Mouse (Mus musculus) neural tube, embryonic 14.5 days (tissue): ENCODE measurements around the gene Ly6g6e. TPM values are rescaled to one million over a fixed set of nuclear protein-coding genes. Genes with fewer than 3 reads are reported as not detected.
A peak's percentile ranks its signal among the peaks of the same experiment; 100 is the strongest.

Source experiments
- ATAC-seq: fragments of 200-750 bp; cut with Nextera tagmentation; 2 replicates; pipeline ENCODE4 v1.8.0; 2017; ENCODE audit warnings: low read depth, mild to moderate bottlenecking, moderate TSS enrichment, moderate library complexity
- H3K27ac ChIP-seq: fragments of 300-500 bp; sonication (generic); 2 replicates; pipeline ENCODE4 v1.5.1; 2014; ENCODE audit warnings: low read depth, mild to moderate bottlenecking, control low read depth, low read length, moderate library complexity, mixed read lengths
- H3K27me3 ChIP-seq: fragments of 300-500 bp; sonication (generic); 2 replicates; pipeline ENCODE4 v1.6.1; 2014; ENCODE audit warnings: low read length; ENCODE audit not compliant: control insufficient read depth, insufficient read depth
- H3K36me3 ChIP-seq: fragments of 300-500 bp; sonication (generic); 2 replicates; pipeline ENCODE4 v1.6.1; 2014; ENCODE audit warnings: low read length, mixed read lengths; ENCODE audit not compliant: control insufficient read depth, insufficient read depth
- H3K4me1 ChIP-seq: fragments of 300-500 bp; sonication (generic); 2 replicates; pipeline ENCODE4 v1.6.1; 2014; ENCODE audit warnings: low read length; ENCODE audit not compliant: control insufficient read depth, insufficient read depth
- H3K4me2 ChIP-seq: fragments of 300-500 bp; sonication (generic); 2 replicates; pipeline ENCODE4 v1.6.1; 2014; ENCODE audit warnings: mild to moderate bottlenecking, low read depth, low read length, control low read depth
- H3K4me3 ChIP-seq: fragments of 300-500 bp; sonication (generic); 2 replicates; pipeline ENCODE4 v1.5.1; 2014; ENCODE audit warnings: low read depth, low read length, control low read depth, mixed read lengths
- H3K9ac ChIP-seq: fragments of 300-500 bp; sonication (generic); replicated peaks from 2 replicates; pipeline ENCODE4 v1.6.1; 2014; ENCODE audit warnings: low read depth, mild to moderate bottlenecking, control low read depth, low read length, mixed read lengths
- H3K9me3 ChIP-seq: fragments of 300-500 bp; sonication (generic); 2 replicates; pipeline ENCODE4 v1.6.1; 2016; ENCODE audit warnings: low read length; ENCODE audit not compliant: control insufficient read depth
- WGBS: fragments of 180-500 bp; shearing (Covaris S2); extraction: QIAGEN DNeasy Blood & Tissue Kit; methylation state at CpG from one replicate; pipeline ENCODE4 v1.1.7; 2014; 5-methylcytosine and 5-hydroxymethylcytosine counted together
- polyA plus RNA-seq: library from polyadenylated mRNA; unstranded; fragments of >200 nt; fragmentation: Nextera tagmentation; extraction: Ambion mirVana; gene quantifications from 2 replicates; pipeline ENCODE4 v1.2.1, GENCODE M21; 2014

Ly6g6e gene
- polyA plus RNA-seq, 1 experiment from 2014 or later, result 0.66 TPM

DNA sequence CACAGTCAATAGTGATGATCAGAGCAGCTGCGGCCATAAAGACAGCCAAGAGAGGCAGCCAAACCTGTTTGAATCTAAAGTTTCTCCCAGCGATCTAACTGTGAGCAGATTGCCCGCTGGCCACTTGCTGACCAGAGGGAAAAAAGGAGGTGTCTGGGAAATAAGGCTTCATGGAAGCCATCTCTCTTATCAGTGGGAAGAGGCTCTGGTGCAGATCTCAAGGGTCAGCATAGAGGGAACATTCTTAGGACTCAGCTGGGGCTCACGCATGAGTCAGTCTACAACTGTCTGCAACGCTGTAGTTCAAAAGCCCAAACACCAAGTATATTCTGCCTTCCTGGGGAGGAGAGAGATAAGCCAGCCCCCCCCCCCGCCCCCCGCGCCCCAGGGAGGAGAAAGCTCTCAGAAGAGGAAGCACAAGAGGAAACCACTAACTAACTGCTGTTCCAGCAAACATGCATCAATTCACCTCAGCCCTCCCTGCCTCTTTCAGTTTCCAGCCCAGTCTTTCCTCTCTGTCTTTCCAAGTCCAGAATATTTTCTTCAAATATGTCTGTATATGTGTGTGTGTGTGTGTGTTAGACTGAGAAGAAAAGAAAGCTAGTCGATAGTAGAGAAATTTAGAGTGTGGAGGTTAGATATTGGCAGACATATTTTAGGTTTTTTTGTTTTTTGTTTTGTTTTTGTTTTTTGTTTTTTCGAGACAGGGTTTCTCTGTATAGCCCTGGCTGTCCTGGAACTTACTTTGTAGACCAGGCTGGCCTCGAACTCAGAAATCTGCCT is 28.4 kb upstream of the Ly6g6e start:
- WGBS, result 36% methylated on average over 11 of the region's 11 CpGs
- no peaks in the 10 kb centered on the region for H3K9me3 ChIP-seq
- ATAC-seq, result no peak
- no peak overlapping the region for H3K4me3 ChIP-seq
- H3K9ac ChIP-seq, result no peak overlapping the region
- no peaks in the 10 kb centered on the region for H3K36me3 ChIP-seq
- H3K4me1 ChIP-seq, result peaks cover 5% of the 10 kb centered on the region; the same call in 1 of the 2 replicates
- H3K27me3 ChIP-seq, result no peaks in the 10 kb centered on the region
- no peak overlapping the region for H3K4me2 ChIP-seq
- H3K27ac ChIP-seq, result peak overlapping the region; percentile 12; the same call in 1 of the 2 replicates

DNA sequence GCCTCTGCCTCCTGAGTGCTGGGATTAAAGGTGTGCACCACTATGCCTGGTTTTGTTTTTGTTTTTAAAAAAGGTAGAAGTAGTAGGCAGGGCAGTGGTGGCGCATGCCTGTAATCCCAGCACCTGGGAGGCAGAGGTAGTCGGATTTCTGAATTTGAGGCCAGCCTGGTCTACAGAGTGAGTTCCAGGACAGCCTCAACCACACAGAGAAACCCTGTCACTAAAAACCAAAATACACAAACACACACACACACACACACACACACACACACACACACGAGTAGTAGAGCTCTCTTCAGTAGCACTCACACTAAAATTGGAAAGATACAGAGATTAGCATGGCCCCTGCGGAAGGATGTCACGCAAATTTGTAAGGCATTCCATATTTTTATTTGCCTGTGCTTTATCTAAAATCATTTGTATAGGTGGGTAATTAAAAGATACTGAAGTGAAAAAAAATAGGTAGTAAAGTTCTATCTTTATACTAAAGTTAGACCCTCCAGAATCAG is 27.7 kb upstream of the Ly6g6e start:
- Histone ChIP-seq H3K4me2 (no peak overlapping the region), H3K27ac (no peak overlapping the region), H3K4me3 (no peak overlapping the region), H3K9me3 (no peaks in the 10 kb centered on the region), H3K4me1 (peaks cover 5% of the 10 kb centered on the region; the same call in 1 of the 2 replicates), H3K9ac (no peak overlapping the region), H3K36me3 (no peaks in the 10 kb centered on the region), H3K27me3 (no peaks in the 10 kb centered on the region)
- 86% methylated on average over 5 of the region's 5 CpGs for WGBS
- no peak for ATAC-seq

DNA sequence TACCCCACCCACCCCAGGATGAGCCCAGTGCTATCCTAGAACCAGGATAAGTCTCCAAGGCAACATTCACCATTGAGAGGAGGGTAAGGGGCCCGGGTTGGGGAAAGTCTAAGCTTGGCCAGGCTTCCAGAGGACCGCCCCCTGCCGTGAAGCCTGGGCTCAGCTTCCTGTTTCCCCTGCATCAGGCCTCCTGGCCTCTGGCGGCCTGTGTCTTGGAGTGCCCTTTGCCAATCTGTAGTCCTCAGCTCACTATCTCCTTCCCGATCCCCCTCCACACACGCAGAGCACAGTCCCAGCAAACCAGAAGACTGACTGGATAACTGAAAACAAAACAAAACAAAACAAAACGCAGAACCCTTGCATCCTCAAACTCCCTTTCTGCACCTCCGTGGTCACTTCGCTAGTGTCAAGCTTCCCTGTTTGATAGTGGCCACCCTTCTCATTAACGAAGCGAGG is 27.1 kb upstream of the Ly6g6e start, which contains the start of gene Clic1:
Gene Clic1 (plus strand): TSS at position 406 of the 456 bp plus-strand sequence.
- ATAC-seq, result no peak
- Histone ChIP-seq H3K36me3 (no peaks in the 10 kb centered on the region), H3K4me2 (peak within 1 kb of the TSS; percentile 38), H3K27ac (peak within 1 kb of the TSS; percentile 49), H3K9ac (peak within 1 kb of the TSS; percentile 46), H3K9me3 (no peaks in the 10 kb centered on the region), H3K4me1 (peaks cover 5% of the 10 kb centered on the region; the same call in 1 of the 2 replicates), H3K4me3 (peak within 1 kb of the TSS; percentile 35), H3K27me3 (no peaks in the 10 kb centered on the region)
- whole genome bisulfite sequencing, result 4% methylated on average over 11 of the region's 11 CpGs

DNA sequence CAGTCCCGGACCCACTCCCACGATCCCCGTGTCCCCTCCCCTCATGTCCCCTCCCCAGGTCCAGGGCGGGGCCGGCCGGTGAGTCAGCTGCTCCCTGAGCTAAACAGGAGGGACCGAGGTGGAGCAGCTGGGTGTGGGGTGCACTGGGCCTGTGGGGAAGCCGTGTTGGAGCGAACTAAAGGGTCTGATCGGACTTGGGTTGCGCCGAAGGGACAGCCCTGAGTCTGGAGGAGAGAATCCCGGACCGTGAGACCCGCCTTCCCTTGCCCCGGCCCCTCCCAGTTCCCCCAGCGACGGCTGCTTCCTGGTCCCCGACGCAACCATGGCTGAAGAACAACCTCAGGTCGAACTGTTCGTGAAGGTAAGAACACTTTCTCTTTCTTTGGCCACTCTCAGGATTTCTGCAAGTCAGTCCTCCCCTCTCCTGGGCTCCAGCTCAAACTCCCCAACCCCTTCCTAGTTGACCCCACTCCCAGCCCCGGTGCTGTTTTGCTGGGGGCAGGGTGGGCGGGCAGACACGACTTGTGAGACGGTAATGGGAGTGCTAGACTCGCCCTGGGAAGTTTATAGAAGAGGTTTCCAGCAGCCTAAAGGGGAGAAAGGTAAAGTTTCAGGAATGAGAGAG is 26.5 kb upstream of the Ly6g6e start:
- Histone ChIP-seq H3K4me2 (peak overlapping the region; percentile 38), H3K27me3 (no peaks in the 10 kb centered on the region), H3K27ac (peak overlapping the region; percentile 49), H3K9me3 (no peaks in the 10 kb centered on the region), H3K4me3 (peak overlapping the region; percentile 35), H3K4me1 (peaks cover 5% of the 10 kb centered on the region; the same call in 1 of the 2 replicates), H3K9ac (peak overlapping the region; percentile 46), H3K36me3 (no peaks in the 10 kb centered on the region)
- no peak for ATAC-seq
- WGBS, result 0% methylated on average over 24 of the region's 27 CpGs

DNA sequence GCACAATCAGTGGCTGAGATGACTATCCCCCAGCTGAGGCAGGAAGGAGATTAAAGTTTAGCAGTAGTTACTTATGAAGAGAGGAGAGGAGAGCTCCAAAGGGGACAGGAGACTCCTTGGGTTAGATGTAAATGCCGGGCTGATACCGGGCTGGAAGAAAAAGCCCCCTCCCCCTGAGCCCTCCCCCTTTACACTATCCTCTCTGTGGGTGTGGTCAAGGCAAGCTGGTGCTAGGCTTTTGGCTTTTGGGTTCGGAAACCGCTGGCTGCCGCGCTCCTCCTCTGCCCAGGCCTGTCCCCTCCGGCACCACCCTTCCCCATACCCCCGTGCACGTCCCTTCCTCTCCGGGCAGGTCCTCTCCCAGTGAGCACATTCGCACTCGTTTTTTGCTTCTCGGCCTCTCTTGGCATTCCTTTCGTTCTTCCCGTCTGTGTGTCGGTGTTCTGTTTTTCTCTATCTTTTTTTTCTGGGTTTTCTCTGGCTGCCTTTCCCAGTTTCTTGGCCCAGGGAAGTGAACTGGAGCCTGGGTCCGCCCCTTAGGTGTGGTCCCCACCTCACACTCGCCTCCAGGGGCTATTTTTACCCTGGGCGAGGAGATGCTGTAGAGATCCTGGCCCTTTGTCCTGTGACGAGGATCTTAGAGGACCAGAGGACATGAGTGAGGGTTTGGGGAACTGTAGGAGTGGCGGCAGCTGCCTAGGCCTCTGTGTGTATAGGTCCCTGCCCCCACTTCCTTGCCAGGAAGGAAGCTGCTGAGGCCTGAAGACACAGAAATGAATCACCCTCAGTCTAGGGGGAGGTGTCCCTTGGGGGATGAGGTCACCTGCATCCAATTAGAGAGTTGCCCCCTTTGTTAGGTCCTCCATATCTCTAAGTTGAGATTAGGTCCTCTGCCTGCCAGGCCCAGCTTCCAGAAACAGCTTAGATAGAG is 25.3 kb upstream of the Ly6g6e start:
- H3K4me3 ChIP-seq, result peak overlapping the region; percentile 31
- H3K27ac ChIP-seq, result peak overlapping the region; percentile 82
- H3K9me3 ChIP-seq, result no peaks in the 10 kb centered on the region
- peak overlapping the region; percentile 38 for H3K4me2 ChIP-seq
- peak; percentile 57 for ATAC-seq
- H3K4me1 ChIP-seq, result peaks cover 5% of the 10 kb centered on the region; the same call in 1 of the 2 replicates
- 4% methylated on average over 19 of the region's 21 CpGs for WGBS
- H3K36me3 ChIP-seq, result no peaks in the 10 kb centered on the region
- H3K27me3 ChIP-seq, result no peaks in the 10 kb centered on the region
- peak overlapping the region; percentile 54 for H3K9ac ChIP-seq

DNA sequence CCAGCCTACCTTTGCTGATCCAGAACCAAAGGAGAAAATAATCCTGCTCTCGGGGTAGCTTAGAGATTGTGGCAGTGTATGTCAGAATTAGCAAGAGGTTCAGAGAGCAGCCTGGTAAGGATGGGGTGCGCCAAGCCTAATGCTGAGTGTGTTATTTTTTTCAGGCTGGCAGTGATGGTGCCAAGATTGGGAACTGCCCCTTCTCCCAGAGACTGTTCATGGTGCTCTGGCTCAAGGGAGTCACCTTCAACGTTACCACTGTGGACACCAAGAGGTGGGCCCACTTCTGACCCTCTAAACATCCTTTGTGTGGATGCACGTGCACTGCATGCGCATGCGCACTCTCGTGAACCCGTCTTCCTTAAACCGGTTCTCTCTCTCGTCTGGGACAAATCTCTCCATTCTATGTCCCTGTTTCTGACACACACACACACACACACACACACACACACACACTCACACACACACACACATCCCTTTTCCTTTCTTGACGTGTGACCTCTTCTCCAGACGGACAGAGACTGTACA is 24.4 kb upstream of the Ly6g6e start:
- WGBS, result 78% methylated on average over 12 of the region's 12 CpGs
- Histone ChIP-seq H3K27ac (peak overlapping the region; percentile 82), H3K9ac (0 out of 2 replicates have a peak overlapping the region, but pooled peaks have one; percentile 4), H3K36me3 (no peaks in the 10 kb centered on the region), H3K27me3 (no peaks in the 10 kb centered on the region), H3K4me2 (peak overlapping the region; percentile 38), H3K9me3 (no peaks in the 10 kb centered on the region), H3K4me1 (peaks cover 5% of the 10 kb centered on the region; the same call in 1 of the 2 replicates), H3K4me3 (peak overlapping the region; percentile 31; the same call in 1 of the 2 replicates)
- no peak for ATAC-seq

DNA sequence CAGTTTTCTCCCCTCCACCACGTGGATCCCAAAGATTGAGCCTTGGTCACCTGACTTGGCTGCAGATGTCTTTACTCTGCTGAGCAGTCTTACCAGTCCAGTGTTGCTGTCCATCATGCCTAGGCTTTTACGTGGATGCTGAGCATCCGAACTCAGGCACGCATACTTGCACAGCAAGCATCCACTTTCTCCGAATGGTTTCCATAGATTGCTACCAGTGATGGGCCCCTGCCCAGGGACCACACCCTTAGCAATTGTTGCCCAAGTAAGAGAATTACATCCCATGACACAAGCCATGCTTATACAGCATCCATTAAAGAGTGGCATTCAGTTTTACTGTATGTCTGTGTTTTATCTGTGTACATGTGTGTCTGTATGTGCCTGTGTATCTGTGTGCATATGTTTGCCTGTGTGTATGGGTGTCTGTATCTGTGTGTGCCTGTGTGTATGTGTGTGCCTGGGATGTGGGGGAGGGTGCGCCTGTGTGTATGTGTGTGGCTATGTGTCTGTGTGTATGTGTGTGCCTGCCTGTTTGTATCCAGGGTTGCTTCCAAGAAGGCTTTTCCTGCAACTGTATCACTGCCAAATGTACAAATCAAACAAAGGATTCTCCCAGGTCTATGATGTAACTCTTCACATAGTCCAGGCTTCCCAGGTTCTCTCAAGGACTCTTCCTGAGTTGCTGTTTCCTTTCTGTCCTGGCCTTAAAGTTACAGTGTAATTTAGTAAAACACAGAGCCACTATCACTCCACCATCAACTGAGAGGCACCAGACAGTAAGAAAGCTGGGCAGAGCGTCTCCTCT is 20.8 kb upstream of the Ly6g6e start:
- H3K4me3 ChIP-seq, result no peak overlapping the region
- H3K4me2 ChIP-seq, result no peak overlapping the region
- no peak overlapping the region for H3K9ac ChIP-seq
- no peaks in the 10 kb centered on the region for H3K27me3 ChIP-seq
- H3K4me1 ChIP-seq, result peaks cover 14% of the 10 kb centered on the region
- no peak for ATAC-seq
- H3K27ac ChIP-seq, result no peak overlapping the region
- H3K36me3 ChIP-seq, result peaks cover 3% of the 10 kb centered on the region; the same call in 1 of the 2 replicates
- H3K9me3 ChIP-seq, result no peaks in the 10 kb centered on the region
- 93% methylated on average over 7 of the region's 7 CpGs for WGBS
